Mouse (Mus musculus) kidney, adult 2 months (tissue): ENCODE measurements at regions not wholly inside any gene's neighbourhood (a gene's known extent, or its start where the extent isn't known, plus 50 kb on each side); places are given as distances from the start of the nearest gene placed in this dataset.

Source experiments
- DNase-seq: peaks from one replicate; pipeline ENCODE4 v3.0.0; 2021
- H3K27ac ChIP-seq: fragments of 200-500 bp; 2 replicates; pipeline ENCODE4 v1.5.1; 2012; ENCODE audit warnings: low read depth, low read length, control low read depth, inconsistent platforms; ENCODE audit not compliant: insufficient read depth
- H3K27me3 ChIP-seq: fragments of 200-500 bp; replicated peaks from 2 replicates; pipeline ENCODE4 v1.6.1; 2012; ENCODE audit warnings: mild to moderate bottlenecking, moderate library complexity, low read length, inconsistent platforms; ENCODE audit not compliant: control insufficient read depth, insufficient read depth
- H3K36me3 ChIP-seq: fragments of 200-500 bp; 2 replicates; pipeline ENCODE4 v1.6.1; 2012; ENCODE audit warnings: mild to moderate bottlenecking, moderate library complexity, low read length, inconsistent platforms; ENCODE audit not compliant: control insufficient read depth, insufficient read depth
- H3K4me1 ChIP-seq: fragments of 200-500 bp; 2 replicates; pipeline ENCODE4 v1.6.1; 2011; ENCODE audit warnings: low read length; ENCODE audit not compliant: control insufficient read depth, insufficient read depth
- H3K4me3 ChIP-seq: fragments of 200-500 bp; 2 replicates; pipeline ENCODE4 v1.5.1; 2011; ENCODE audit warnings: mild to moderate bottlenecking, low read depth, low read length, control low read depth; ENCODE audit not compliant: insufficient read depth
- CTCF ChIP-seq: fragments of 200-500 bp; conservative IDR thresholded peaks from 2 replicates; pipeline ENCODE4 v1.5.1; 2011; ENCODE audit warnings: low read depth, mild to moderate bottlenecking, control low read depth, low read length, moderate library complexity, mixed read lengths; ENCODE audit not compliant: insufficient read depth, insufficient read length
- POLR2A ChIP-seq: fragments of 200-500 bp; IDR thresholded peaks from one replicate; pipeline ENCODE4 v1.6.1; 2011; ENCODE audit warnings: low read depth, low read length, control low read depth
- WGBS: fragments of 180-500 bp; shearing (Covaris S2); methylation state at CpG from one replicate; pipeline ENCODE4 v1.1.7; 2018; 5-methylcytosine and 5-hydroxymethylcytosine counted together

DNA sequence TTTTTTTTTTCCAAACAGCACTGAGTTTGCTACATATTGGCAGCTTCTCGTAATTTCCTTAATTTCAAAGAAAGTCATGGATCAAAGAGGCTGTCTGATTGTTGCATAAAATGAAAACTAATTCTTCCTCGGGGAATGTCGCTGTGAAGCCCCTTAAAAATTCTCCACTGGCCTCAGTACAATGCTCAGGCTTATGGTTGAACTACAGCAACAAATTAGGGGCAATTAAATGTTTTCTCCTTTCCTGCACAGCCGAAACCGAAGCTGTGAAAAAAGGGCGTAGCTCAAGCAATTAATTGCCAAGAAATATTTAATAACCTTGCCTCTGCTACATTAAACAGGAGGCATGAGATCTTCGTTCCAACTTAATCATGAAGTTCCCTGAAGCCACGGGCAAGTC is 61.8 kb downstream of the Csl start:
- no peak for DNase-seq
- Histone ChIP-seq H3K27ac (no peak overlapping the region), H3K27me3 (no peaks in the 10 kb centered on the region), H3K4me3 (no peak overlapping the region), H3K36me3 (no peaks in the 10 kb centered on the region), H3K4me1 (no peaks in the 10 kb centered on the region)
- 39% methylated on average over 8 of the region's 8 CpGs for WGBS
- no peak for TF ChIP-seq POLR2A
- TF ChIP-seq CTCF: no peak

- no peak for TF ChIP-seq CTCF
- no peak for TF ChIP-seq POLR2A
- no peak for DNase-seq
- Histone ChIP-seq H3K27ac (no peak overlapping the region), H3K36me3 (no peaks in the 10 kb centered on the region), H3K4me1 (no peaks in the 10 kb centered on the region), H3K27me3 (no peaks in the 10 kb centered on the region), H3K4me3 (no peak overlapping the region)
- WGBS: 31% methylated on average over 3 of the region's 3 CpGs
Observed at GRCm38 (mm10) chr10:99699498-99699897, 60.0 kb downstream of the Csl start.

DNA sequence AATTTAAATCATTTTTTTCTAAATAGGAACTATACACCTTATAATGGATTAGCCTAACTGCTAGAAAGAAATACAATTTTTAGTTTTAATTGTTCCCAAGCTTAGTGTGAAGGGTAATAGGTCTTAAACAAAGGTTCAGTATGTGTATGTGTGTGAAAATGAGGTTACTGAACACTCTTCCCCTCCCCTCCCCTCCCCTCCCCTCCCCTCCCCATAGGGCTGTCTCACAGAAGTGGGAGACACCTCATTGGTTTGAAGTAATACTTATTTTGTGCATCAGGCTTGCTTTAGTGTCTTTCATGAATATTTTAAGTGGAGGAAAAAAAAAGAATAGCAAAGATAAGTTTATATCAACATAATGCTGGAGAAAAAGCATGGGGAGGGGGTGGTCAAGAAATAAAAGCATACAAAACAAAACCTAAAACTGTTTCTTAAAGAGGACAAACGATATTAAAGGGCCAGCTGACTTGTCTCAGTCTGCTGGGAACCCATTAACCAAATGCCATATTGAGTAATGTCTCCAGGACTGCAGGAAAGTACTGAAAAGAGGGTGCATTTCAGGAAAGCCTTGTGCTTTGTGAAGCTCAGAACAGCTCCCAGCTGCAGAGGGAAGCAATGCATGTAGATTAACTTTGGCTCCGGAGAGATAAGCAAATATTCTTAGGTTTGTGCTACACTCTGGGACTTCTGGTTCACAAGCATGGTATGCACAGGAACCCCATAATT is 59.2 kb downstream of the Csl start:
- H3K27ac ChIP-seq: no peak overlapping the region
- DNase-seq: no peak
- WGBS: 17% methylated on average over 2 of the region's 2 CpGs

More for the DNA sequence above, 59.2 kb downstream of the Csl start:
- Histone ChIP-seq H3K4me3 (no peak overlapping the region), H3K36me3 (no peaks in the 10 kb centered on the region), H3K27me3 (no peaks in the 10 kb centered on the region), H3K4me1 (no peaks in the 10 kb centered on the region)
- TF ChIP-seq POLR2A (no peak), CTCF (no peak)
